Mouse (Mus musculus): ENCODE data around the gene Fosl2. TPM values are rescaled to one million over a fixed set of nuclear protein-coding genes. Genes with fewer than 3 reads are reported as not detected.

Gene Fosl2
- polyA plus RNA-seq (2017; shearing (Covaris generic)), result 1 to 10 TPM; 1.8 to 4.3 TPM

GRCm38 (mm10) chr5:32135336-32136206 lies at the start of gene Fosl2:
Gene Fosl2, plus strand, starts transcription at chr5:32135801.

Other genes starting within 250 kb of the Fosl2 start
- gene Plb1, start 96.9 kb downstream of the Fosl2 start, polyA plus RNA-seq (2017; shearing (Covaris generic)), result 1 to 10 TPM in 1 of 2 experiments, not detected in 1; 1.3 TPM

All from inflammation-experienced regulatory T-cells (primary cell).